Mouse (Mus musculus) liver, adult 2 months (tissue): ENCODE measurements around the gene Olfr10. TPM values are rescaled to one million over a fixed set of nuclear protein-coding genes. Genes with fewer than 3 reads are reported as not detected.

Source experiments
- DNase-seq: peaks from one replicate; pipeline ENCODE4 v3.0.0-alpha.2; 2011; ENCODE audit warnings: low read depth, low spot score; ENCODE audit errors: extremely low read depth
- H3K27ac ChIP-seq: fragments of 200-500 bp; replicated peaks from 2 replicates; pipeline ENCODE4 v1.5.1; 2012; ENCODE audit warnings: low read depth, mild to moderate bottlenecking, control low read depth, inconsistent platforms, low read length; ENCODE audit not compliant: insufficient read depth
- H3K27me3 ChIP-seq: fragments of 200-500 bp; 2 replicates; pipeline ENCODE4 v1.6.1; 2012; ENCODE audit warnings: mild to moderate bottlenecking, moderate library complexity, low read length, inconsistent platforms; ENCODE audit not compliant: control insufficient read depth, insufficient read depth
- H3K36me3 ChIP-seq: fragments of 200-500 bp; 2 replicates; pipeline ENCODE4 v1.6.1; 2012; ENCODE audit warnings: low read length, inconsistent platforms; ENCODE audit not compliant: control insufficient read depth, insufficient read depth
- H3K4me1 ChIP-seq: fragments of 200-500 bp; 2 replicates; pipeline ENCODE4 v1.6.1; 2011; ENCODE audit warnings: low read length; ENCODE audit not compliant: control insufficient read depth, insufficient read depth
- H3K4me3 ChIP-seq: fragments of 200-500 bp; 2 replicates; pipeline ENCODE4 v1.5.1; 2011; ENCODE audit warnings: low read depth, mild to moderate bottlenecking, control low read depth, low read length, moderate library complexity; ENCODE audit not compliant: insufficient read depth
- H3K79me2 ChIP-seq: fragments of 200-500 bp; 2 replicates; pipeline ENCODE4 v1.6.1; 2012; ENCODE audit warnings: inconsistent platforms, mild to moderate bottlenecking, low read length, moderate library complexity; ENCODE audit not compliant: control insufficient read depth, insufficient read depth
- H3K9ac ChIP-seq: fragments of 200-500 bp; 2 replicates; pipeline ENCODE4 v1.6.1; 2012; ENCODE audit warnings: low read depth, mild to moderate bottlenecking, control low read depth, inconsistent platforms, low read length
- CTCF ChIP-seq: fragments of 200-500 bp; IDR thresholded peaks from 2 replicates; pipeline ENCODE4 v1.5.1; 2011; ENCODE audit warnings: low read depth, low read length, control low read depth
- POLR2A ChIP-seq: fragments of 200-500 bp; IDR thresholded peaks from 2 replicates; pipeline ENCODE4 v1.6.1; 2011; ENCODE audit warnings: low read length, control low read depth; ENCODE audit not compliant: insufficient read depth; ENCODE audit errors: extremely low read depth
- WGBS: fragments of 180-500 bp; shearing (Covaris S2); methylation state at CpG from one replicate; pipeline ENCODE4 v1.1.7; 2018; 5-methylcytosine and 5-hydroxymethylcytosine counted together
- polyA plus RNA-seq: library from polyadenylated mRNA; depleted of rRNA; stranded (reverse); fragments of >200 nt; gene quantifications from 2 replicates; pipeline ENCODE4 v1.2.3, GENCODE M21; 2012; rRNA removed
- total RNA-seq: library from RNA; depleted of rRNA; stranded (reverse); fragments of >200 nt; gene quantifications from 2 replicates; pipeline ENCODE4 v1.2.3, GENCODE M21; 2014; rRNA removed

The Olfr10 gene
- total and polyA plus RNA-seq, 2 experiments: not detected

DNA sequence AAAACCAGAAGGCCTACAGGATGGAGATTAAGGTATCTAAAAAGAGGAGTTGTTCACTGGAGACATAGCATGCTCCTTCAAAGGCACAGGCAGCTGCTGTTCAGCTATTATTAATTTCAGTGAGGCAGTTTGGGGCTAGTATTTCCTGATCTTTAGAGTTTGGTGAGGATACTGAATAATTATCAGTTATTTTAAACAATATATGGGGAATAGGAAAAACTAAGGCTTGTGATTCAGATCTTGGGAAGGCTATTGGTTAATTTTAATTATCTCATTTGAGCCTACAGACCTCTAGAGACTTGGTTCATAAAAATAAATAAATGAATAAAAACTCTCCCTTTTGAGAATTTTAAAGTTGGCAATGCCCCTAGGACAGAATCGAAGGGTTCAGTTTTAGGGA is 30.3 kb downstream of the Olfr10 start, which contains the start of gene Olfr1390:
Olfr1390 (plus strand) TSS at position 301 of the 400 bp plus-strand sequence.
- Histone ChIP-seq H3K4me1 (no peaks in the 10 kb centered on the region), H3K4me3 (no peak within 1 kb of the TSS), H3K36me3 (no peaks in the 10 kb centered on the region), H3K27me3 (no peaks in the 10 kb centered on the region), H3K27ac (no peak within 1 kb of the TSS), H3K79me2 (no peaks in the 10 kb centered on the region), H3K9ac (no peak within 1 kb of the TSS)
- no peak for DNase-seq
- no peak for TF ChIP-seq CTCF
- no peak for TF ChIP-seq POLR2A
- 85% methylated on average over 1 of the region's 1 CpGs for WGBS

DNA sequence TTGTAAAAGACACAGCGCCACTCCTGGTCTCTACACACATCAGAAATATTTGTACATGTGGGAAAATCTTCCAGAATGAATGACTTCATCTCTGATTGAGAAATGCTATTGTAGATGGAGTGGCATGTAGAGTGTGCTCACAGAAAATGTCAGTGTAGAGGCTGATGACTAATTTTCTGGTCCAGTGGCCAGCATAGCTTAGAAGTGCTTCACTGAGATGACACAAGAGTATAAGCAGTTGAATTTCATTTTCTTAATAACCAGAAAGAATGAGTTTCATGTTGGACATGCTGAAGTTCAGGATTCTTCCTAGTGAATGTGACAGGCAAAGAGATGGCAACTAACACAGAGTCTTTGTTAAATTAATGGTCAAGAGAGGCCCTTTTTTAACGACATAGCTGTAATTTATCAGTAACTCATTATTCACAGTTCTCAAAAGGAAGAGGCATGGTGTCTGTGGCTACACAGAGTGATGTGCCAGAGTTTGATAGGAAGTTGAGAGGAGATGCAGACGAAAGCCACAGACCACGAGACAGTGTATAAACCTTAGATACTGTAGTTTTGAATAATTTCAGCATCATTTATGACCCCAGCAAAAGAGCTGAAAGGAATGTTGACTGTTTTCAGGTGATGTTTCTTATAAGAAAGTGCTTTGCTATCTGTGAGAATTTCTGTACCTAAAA is 32.8 kb downstream of the Olfr10 start:
- no peaks in the 10 kb centered on the region for H3K79me2 ChIP-seq
- no peaks in the 10 kb centered on the region for H3K4me1 ChIP-seq
- no peak overlapping the region for H3K4me3 ChIP-seq
- H3K9ac ChIP-seq: no peak overlapping the region
- no peak for DNase-seq
- 60% methylated on average over 4 of the region's 4 CpGs for WGBS
- no peaks in the 10 kb centered on the region for H3K36me3 ChIP-seq
- no peaks in the 10 kb centered on the region for H3K27me3 ChIP-seq
- no peak overlapping the region for H3K27ac ChIP-seq
- TF ChIP-seq POLR2A: no peak
- no peak for TF ChIP-seq CTCF

Other genes with a start within 250 kb of the Olfr10 start
- gene Tgtp2, start 240.5 kb upstream of the Olfr10 start, total RNA-seq: 5.7 and 6.9 TPM in 2 replicates
- 1.1 and 1.3 TPM in 2 replicates for gene Tgtp2, start 240.5 kb upstream of the Olfr10 start, polyA plus RNA-seq
- 20.0 and 21.3 TPM in 2 replicates for gene Ifi47, start 228.2 kb upstream of the Olfr10 start, total RNA-seq
- gene Ifi47, start 228.2 kb upstream of the Olfr10 start, polyA plus RNA-seq: 8.2 and 12.7 TPM in 2 replicates
- gene Olfr1396, start 189.9 kb upstream of the Olfr10 start, total RNA-seq: under 0.01 and 0.07 TPM in 2 replicates
- gene Olfr1396, start 189.9 kb upstream of the Olfr10 start, polyA plus RNA-seq: 0.02 and 0.06 TPM in 2 replicates
- gene Olfr1395, start 162.5 kb upstream of the Olfr10 start, total RNA-seq: not detected in 2 replicates
- gene Olfr1395, start 162.5 kb upstream of the Olfr10 start, polyA plus RNA-seq: not detected in 2 replicates
- gene Olfr1394, start 150.4 kb upstream of the Olfr10 start, total RNA-seq: not detected in 2 replicates
- gene Olfr1394, start 150.4 kb upstream of the Olfr10 start, polyA plus RNA-seq: not detected in 2 replicates
- gene Btnl9, start 117.6 kb upstream of the Olfr10 start, total RNA-seq: 3.4 and 5.5 TPM in 2 replicates
- gene Btnl9, start 117.6 kb upstream of the Olfr10 start, polyA plus RNA-seq: 1.9 and 2.3 TPM in 2 replicates
- 18.3 and 18.8 TPM in 2 replicates for gene Zfp62, start 101.4 kb upstream of the Olfr10 start, total RNA-seq
- 0.71 and 1.4 TPM in 2 replicates for gene Zfp62, start 101.4 kb upstream of the Olfr10 start, polyA plus RNA-seq
- gene Mgat1, start 60.5 kb upstream of the Olfr10 start, total RNA-seq: 44.7 and 60.8 TPM in 2 replicates
- gene Mgat1, start 60.5 kb upstream of the Olfr10 start, polyA plus RNA-seq: 134 and 145 TPM in 2 replicates
- 0.09 and 0.27 TPM in 2 replicates for gene Olfr1393, start 26.4 kb upstream of the Olfr10 start, total RNA-seq
- 0.47 and 0.55 TPM in 2 replicates for gene Olfr1393, start 26.4 kb upstream of the Olfr10 start, polyA plus RNA-seq
- gene Olfr1392, start 19.5 kb upstream of the Olfr10 start, total RNA-seq: not detected in 2 replicates
- 0.09 and 0.26 TPM in 2 replicates for gene Olfr1392, start 19.5 kb upstream of the Olfr10 start, polyA plus RNA-seq
- gene Olfr1391, start 18.0 kb downstream of the Olfr10 start, total RNA-seq: not detected in 2 replicates
- gene Olfr1391, start 18.0 kb downstream of the Olfr10 start, polyA plus RNA-seq: not detected in 2 replicates
- not detected in 2 replicates for gene Olfr1390, start 30.4 kb downstream of the Olfr10 start, total RNA-seq
- not detected in 2 replicates for gene Olfr1390, start 30.4 kb downstream of the Olfr10 start, polyA plus RNA-seq
- not detected in 2 replicates for gene Olfr1389, start 118.3 kb downstream of the Olfr10 start, total RNA-seq
- not detected in 2 replicates for gene Olfr1389, start 118.3 kb downstream of the Olfr10 start, polyA plus RNA-seq
- gene Olfr1388, start 131.9 kb downstream of the Olfr10 start, total RNA-seq: 0.07 TPM in 1 of 2 replicates, not detected in the other
- gene Olfr1388, start 131.9 kb downstream of the Olfr10 start, polyA plus RNA-seq: not detected in 2 replicates
- not detected in 2 replicates for gene Olfr1387, start 150.6 kb downstream of the Olfr10 start, total RNA-seq
- gene Olfr1387, start 150.6 kb downstream of the Olfr10 start, polyA plus RNA-seq: not detected in 2 replicates
- gene Olfr1386, start 160.3 kb downstream of the Olfr10 start, total RNA-seq: not detected in 2 replicates
- gene Olfr1386, start 160.3 kb downstream of the Olfr10 start, polyA plus RNA-seq: not detected in 2 replicates
- gene Olfr1385, start 184.3 kb downstream of the Olfr10 start, total RNA-seq: 0.07 TPM in 1 of 2 replicates, not detected in the other
- gene Olfr1385, start 184.3 kb downstream of the Olfr10 start, polyA plus RNA-seq: not detected in 2 replicates
- not detected in 2 replicates for gene Olfr1384, start 202.0 kb downstream of the Olfr10 start, total RNA-seq
- gene Olfr1384, start 202.0 kb downstream of the Olfr10 start, polyA plus RNA-seq: not detected in 2 replicates
- not detected in 2 replicates for gene Olfr1383, start 214.9 kb downstream of the Olfr10 start, total RNA-seq
- gene Olfr1383, start 214.9 kb downstream of the Olfr10 start, polyA plus RNA-seq: not detected in 2 replicates
- not detected in 2 replicates for gene Olfr1382, start 223.5 kb downstream of the Olfr10 start, total RNA-seq
- gene Olfr1382, start 223.5 kb downstream of the Olfr10 start, polyA plus RNA-seq: not detected in 2 replicates
- not detected in 2 replicates for gene Olfr1381, start 238.7 kb downstream of the Olfr10 start, total RNA-seq
- gene Olfr1381, start 238.7 kb downstream of the Olfr10 start, polyA plus RNA-seq: not detected in 2 replicates